Mouse (Mus musculus): ENCODE data around the gene Pou5f1.
A peak's percentile ranks its signal among the peaks of the same experiment; 100 is the strongest.

- TF ChIP-seq CTCF (IDR thresholded peaks at IDR 0.05; ENCODE audit: low read depth) (peak; percentile 97), EP300 (optimal IDR thresholded peaks at IDR 0.05) (no peak)
Observed at GRCm38 (mm10) chr17:35534343-35534742, 28.5 kb downstream of the Pou5f1 start.
